Mouse (Mus musculus) testis, postnatal 10 days (tissue): ENCODE data around the gene Abhd12.
"Not testable (repeated sequence)": the region's sequence is repeated elsewhere in the genome, so short reads cannot be mapped to it uniquely, and the experiment has no call there.

Experiments used
- DNase-seq: peaks from one replicate; pipeline ENCODE4 v3.0.0; 2021; ENCODE audit warnings: low spot score

Gene Abhd12

DNA sequence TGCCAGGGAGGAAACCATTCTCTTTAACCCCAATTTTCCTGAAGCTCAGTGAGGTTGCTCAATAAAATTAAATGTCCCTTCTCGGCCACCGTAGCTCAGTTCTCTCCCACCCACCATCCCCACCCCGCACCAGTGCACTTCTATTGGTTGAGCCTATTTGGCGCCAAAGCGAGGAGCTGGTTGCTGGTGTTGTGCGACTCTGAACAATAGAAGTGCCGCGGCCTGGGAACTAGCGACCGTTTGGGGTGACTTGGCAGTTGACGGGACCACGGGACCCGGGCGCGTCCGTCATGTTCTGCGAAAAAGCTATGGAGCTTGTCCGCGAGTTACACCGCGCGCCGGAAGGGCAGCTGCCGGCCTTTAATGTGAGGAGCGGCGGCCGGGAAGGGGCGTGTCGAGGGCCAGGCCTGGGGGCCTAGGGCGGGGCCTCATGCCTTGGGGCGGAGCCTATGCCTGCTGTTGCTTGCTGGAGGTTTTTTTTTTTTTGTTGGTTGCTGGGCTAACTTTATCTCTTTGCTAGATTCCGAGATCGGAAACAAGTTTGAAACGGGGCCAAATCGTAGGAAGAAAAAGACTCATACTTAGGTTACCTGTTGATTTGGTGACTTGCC lies 5.0 kb upstream of the Abhd12 start:
- peak; percentile 98 for DNase-seq

DNA sequence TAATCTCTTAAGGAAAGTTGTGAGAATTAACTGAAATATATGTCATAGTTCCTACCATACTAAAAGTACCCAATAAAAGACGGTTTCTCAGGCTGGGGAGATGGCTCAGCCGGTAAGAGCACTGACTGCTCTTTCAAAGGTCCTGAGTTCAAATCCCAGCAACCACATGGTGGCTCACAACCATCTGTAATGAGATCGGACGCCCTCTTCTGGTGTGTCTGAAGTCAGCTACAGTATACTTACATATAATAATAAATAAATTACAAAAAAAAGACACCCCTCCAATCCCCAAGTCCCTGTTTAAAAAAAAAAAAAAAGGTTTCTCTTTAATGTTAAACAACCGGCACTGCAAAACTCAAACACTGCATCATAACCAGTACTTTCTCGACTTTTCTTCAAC lies 4.3 kb upstream of the Abhd12 start:
- not testable (repeated sequence) for DNase-seq

DNA sequence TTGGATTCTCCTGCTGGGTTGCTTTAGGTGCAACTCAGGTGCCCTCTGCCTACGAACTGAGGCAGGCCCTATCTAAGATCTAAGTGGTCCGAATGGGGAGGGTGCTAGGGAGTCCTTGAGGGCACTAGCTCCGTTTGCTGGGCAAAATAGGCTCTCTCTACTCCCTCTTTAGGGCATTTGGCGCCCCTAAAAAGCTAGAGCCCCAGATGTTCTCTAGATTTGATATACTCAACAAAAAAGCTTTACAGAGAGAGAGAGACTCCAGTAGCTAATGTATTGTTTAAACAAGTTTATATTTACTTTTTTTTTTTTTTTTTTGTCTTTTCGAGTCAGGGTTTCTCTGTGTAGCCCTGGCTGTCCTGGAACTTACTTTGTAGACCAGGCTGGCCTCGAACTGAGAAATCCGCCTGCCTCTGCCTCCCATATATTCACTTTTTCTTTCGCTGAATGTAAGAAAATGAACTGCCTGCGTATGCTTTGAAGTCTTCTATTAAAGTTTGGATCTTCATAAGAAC lies 452 bp upstream of the Abhd12 start, which contains the start of gene Gins1:
Gins1 (plus strand) TSS at position 465 of the 515 bp plus-strand sequence.
- DNase-seq: no peak

DNA sequence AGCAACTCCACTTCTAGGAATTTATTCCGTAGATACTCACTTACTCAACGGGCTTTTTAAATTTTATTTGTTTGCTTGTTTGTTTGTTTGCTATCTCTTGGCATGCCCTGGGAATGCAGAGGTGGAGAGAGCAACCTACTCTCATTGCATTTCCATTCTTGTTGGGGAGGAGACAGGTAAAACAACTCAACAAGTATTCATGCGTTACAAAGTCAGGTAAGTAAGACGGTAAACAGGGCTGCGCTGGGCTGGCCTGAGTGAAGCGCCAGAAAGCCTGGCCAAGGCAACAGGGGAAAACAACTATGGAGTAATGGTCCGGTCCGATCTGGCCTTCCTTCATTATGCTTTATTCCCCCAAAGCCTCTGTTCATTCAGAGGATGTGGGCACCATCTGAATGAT lies 2.2 kb downstream of the Abhd12 start:
- DNase-seq: no peak

DNA sequence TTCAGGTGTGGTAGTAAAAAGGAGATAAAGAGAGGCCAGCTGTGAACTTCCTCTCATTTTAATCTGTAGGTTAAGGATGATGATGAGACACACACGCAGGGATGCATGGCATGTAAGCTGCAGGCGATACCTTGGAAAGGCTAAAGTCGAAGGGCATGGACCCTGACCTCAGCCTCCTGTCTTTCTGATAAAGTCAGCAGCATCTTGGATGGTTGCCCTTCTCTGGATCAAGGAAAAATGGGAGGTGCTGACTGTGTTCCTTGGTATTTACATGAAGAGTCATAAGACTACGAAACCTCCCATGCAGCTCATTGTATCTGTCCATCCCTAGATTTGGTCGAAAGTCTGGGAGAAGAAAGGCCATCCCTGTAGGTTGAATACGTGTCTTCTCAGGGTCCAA lies 4.2 kb downstream of the Abhd12 start:
- no peak for DNase-seq

DNA sequence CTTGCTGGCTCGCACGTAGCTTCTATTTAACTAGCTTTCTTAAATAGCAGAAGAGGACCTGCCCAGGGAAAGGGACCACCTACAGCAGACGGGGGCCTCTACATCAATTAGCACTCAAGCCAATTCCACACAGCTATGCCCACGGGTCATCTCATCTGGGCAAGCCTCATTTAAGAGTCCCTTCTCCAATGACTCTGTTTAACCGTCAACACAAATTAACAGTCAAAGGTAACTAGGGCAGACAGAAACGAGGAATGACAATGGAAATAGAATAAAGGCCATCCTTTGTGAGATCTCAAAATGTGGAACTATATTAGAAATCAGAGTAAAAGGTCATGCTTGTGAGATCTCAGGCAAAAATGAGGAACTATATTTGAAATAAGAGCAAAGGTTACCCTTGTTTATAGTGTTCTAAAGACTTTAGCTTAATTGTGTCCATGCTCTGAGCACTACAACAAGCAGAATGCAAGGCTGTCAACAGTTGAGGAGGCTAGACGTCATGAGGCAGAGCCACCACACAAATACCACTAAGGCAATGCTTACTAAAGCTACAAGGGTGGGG lies 8.8 kb downstream of the Abhd12 start:
- DNase-seq: no peak

DNA sequence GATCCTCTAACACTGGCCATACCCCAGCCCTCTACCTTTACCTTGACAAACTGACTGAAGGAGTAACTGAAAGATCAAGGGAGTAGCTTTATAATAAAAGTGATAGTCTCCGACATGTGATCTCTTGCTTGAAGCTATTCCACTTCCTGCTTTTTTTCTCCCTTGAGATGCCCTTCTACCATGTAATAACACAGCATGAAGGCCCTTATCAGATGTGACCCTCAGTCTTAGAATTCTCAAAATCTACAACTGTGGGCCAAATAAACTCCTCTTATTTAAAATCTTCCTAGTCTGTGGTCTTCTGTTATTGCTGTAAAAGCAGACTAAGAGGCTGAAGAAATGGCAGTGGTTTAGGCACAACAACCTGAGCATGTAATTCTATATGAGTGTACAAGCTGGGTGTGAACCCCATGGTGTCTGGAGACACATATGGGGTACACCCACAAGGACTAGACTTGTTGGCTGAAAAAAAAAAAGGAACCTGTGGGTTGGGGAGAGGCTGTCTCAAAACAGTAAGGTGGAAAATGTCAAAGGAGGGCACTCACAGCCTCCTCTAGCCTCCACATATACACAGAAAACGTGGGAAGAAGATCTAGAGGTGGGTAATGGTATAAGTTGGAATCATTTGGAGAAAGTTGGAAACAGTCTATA lies 9.8 kb downstream of the Abhd12 start:
- no peak for DNase-seq

DNA sequence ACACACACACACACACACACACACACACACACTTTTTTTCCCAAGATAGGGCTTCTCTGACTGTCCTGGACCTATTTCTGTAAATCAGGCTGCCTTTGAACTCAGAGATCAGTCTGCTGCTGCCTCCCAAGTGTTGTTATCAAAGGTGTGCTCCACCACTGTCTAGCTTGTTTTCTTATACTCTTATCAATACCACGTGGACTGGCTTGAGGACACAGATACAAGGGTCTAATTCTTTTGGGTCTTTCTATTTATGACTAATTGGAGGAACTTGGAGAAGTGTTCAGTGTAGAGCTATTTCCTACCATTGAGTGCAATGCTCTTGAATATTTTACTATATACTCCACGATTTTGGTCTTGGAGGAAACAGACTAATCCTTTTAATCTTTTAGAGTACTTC lies 17.2 kb downstream of the Abhd12 start:
- DNase-seq: no peak

DNA sequence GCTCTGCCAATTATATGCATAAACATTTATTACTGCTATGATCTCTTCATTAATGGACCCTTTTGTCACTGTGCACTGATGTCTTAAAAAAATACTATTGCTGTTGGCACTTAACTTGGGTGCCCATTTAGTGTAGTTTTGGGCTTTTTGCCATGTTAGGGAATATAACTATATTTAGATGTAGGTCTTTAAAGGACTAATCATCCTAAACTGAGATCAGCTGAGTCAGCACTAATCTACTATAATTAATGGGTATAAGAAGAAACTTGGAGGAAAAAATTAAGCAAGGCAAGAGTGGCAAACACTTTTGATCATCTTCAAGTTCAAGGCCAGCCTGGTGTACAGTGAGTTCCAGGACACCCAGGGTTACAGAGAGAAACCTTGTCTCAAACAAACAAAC lies 18.2 kb downstream of the Abhd12 start:
- DNase-seq: no peak

DNA sequence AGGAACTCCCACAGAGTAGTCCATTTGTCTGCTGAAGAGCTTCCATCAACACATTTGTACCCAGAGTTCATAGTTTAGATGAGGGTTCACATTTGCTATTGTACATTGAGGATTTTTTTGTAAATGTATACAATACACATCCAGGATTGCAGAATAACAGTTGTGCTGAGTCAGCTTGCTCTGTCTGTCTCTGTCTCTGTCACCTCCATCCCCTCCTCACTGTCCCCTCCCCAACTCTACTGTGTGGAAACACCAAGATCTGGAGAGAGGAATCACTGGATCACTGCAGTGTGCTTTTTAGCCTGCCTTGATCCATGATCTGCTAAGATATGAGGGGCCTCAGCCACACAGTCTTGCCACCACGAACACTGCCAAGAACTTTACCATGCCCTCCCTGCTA lies 18.7 kb downstream of the Abhd12 start:
- DNase-seq: no peak

DNA sequence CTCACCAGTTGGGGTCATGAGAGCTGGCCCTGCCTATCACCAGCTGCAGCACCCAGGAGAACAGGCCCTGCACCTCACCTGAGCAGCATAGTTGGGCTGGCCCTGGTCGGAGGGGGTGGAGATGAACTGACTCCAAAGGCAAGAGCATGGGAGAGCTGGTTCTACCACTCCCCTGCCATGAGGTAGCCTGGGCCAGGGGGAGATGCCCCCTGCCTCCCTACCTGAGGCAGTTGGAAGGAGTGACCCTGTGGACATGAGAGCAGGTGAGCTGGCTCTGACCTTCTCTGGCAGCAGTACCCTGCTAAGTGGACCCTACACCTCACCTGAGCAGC lies 19.8 kb downstream of the Abhd12 start:
- no peak for DNase-seq

DNA sequence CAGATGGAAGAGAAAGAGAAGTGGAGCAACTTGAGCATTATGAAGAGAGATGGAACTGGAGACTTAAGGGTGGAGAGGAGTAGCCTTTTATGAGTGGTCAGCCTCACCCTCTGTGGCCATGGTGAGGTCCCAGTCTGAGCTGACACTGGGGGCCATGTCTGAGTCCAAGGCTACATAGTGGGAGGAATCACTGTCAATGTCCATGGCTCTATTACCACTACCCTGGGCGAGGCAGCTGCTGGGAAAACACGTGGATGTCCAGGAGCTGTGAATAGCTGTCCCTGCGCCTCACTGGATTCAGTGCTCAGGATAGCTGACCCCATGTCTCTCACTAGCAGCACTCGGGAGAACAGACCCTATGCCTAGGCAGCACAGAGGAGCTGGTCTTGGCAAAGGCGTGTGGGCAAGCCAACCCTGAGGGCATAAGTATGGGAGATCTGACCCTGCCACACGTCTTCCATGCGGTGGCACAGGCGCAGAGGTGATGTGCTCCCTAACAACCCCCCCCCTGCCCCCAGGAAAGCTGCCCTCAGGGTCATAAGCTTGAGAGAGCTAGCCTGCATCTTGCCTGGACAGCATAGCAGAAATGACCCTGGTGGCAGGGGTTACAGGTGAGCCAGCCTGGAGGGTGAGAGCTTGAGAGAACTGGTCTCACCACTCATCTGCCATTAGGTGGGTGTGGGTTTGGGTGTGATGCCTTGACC lies 20.3 kb downstream of the Abhd12 start:
- DNase-seq: no peak

DNA sequence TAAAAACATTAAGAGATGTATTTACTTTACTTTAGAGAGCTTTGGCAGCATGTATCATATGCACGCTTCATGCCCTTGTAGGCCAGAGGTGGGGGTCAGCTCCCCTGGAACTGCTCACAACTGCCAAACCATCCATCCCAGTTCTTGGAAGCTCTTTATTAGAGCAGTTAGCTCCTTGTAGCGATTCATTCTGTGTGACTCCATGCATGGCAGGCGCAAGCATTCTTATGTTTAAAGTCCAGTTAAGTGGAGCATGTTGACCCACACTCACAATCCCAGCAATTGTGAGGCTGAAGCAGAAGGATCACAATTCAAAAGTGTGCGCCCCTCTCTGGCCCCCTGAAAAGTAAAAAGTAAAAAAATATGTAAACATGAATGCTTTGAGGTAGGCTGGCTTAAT lies 27.0 kb downstream of the Abhd12 start:
- no peak for DNase-seq

DNA sequence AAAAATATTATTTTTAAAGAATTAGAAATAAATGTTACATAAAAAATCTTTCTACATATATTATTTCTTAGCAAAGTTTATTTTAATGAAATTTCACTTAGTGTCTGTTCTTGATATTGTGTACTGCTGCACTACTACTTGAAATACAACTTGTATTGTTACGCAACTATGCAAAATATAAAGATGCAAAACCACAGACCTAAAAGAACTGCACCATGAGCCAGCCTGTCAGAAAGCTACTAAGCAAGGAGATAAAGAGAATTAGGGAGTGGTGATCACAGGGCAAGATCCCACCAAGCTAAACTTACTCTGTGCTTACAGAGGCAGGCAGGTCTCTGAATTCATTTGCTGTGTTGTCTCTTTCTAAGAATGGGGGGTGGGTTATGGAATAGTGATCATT lies 29.3 kb downstream of the Abhd12 start:
- DNase-seq: no peak

DNA sequence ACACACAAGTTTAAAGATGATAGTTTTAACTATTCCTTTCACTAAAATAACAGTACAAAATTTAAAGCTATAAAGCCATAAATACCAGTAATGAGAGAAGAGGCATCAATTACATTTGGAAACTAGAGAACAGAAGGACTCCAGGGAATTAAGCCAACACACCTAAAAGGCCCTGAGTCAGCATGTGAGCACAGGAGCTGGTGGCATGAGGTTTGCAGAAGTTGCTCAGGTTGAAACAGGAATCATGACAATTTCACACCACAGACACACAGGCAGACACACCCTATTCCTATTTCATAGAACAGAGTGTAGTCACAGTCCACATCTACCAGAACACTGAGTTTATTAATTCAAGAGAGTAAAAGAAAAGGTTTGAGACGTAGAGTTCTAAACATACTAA lies 30.0 kb downstream of the Abhd12 start:
- DNase-seq: no peak

DNA sequence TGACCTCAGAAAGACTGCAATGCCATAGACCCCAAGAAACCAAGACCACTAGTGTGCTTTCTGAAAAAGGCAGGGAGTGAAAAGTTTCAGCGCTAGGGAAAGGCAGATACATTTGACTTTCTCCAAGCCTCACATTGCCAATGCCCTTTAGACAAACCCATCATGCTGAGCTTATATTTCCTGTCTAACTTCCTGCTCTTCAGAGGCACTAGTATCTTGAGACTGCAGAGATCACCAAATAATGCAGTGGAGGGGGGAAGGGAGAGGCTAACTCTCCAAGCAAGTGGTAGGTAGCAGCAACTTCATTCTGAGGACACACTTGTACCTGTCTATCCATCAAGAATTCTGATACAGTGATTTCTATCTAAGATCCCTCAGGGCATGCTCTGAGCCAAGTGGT lies 35.1 kb downstream of the Abhd12 start:
- DNase-seq: no peak

DNA sequence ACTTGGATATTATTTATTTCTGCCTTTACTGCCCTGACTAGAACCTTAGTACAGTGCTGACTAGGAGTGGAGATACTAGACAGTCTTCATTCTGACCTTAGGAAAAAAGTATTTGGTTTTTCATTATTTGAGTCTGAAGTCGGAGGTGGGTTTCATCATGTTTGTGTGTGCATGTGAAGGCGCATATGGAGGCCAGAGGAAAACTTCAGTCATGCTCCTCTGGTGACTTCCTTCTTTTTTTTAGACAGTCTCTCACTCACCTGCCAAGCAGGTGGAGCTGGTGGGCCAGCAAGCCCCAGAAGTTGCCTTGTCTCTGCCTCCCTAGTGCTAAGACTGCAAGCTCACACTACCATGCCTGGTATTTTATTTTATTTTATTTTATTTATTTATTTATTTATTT lies 37.5 kb downstream of the Abhd12 start:
- DNase-seq: no peak

DNA sequence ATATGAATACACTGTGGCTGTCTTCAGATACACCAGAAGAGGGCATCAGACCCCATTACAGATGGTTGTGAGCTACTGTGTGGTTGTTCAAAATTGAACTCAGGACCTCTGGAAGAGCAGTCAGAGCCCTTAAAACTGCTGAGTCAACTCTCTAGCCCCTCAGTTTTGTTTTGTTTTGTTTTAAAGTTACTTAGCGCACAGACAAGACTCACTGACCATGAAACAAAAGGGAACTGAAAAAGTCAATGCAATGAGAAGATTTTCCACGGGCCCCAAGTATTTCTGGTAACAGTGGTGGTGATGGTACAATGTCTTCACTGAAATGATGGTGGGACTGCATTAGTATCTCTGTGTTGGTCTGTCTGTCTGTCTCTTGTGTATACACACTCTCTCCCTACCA lies 43.4 kb downstream of the Abhd12 start:
- peak; percentile 20 for DNase-seq

DNA sequence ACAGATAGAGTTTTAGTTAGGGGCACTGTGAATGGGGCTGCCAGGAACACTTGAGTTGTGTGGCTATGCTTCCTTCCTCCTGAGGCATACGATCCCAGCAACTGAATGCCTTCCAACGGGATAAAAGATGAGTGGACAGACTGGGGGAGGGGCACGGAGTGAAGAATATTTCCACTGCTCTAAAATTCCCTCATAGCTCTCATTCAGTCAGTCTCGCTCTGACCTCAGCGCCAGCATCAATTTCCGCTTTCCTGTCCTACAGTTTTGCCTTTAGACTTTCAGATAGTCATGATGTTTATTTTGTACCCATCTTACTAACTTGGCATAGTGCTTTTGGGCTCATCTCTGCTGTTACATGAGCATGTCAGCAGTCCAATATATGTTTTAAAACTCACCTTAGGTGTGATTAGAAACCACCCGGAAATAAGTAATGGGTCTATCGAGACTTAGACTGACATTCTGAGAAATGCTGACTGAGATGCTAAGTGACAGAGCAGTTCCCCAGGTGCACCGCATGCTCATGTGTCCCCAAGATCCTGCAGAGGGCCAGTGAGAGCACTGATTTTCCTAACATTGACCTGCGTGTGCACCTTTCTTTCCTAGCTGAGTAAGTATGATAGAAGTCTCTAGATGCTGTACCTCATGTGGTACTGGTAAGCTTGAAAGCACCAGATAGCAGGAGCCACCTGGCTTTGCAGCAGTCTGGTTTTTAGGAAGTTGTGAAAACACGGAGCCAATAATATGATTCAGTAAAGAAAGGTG lies 44.7 kb downstream of the Abhd12 start:
- peak; percentile 33 for DNase-seq

DNA sequence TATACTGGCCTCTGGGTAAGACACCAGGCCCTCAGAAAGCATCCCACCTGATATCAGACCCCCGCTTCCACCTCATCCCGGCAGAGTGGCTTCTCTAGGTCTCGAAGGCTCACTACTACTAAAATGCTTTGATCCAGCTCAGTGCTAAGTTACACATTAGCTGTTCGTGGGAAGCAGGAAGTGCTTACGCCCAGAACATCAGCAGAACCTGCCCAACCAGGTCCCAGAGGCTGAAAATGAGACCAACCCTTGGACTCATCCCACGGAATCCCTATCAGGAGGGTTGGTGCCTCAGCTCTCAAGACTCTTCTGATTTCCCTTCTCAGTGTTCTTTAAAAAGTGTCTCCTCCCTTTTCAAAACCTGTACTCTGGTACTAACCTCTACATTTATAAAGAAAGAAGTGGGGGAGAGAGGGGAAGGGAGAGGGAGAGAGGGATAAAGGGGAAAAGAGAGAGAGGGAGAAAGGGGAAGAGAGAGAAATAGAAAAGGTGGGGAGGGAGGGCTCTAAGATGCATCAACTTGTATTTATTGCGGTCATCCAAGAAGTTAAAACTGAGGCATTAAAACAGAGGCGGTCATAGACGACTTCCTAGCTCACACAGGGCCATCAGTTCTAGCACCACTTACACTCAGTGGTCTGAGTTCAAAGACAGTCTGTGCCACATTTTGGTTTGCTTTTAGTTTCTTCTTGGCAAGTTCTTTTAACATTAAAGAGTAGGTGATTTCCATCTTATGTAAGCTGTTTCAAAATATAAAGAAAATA lies 45.6 kb downstream of the Abhd12 start:
- peak; percentile 26 for DNase-seq

DNA sequence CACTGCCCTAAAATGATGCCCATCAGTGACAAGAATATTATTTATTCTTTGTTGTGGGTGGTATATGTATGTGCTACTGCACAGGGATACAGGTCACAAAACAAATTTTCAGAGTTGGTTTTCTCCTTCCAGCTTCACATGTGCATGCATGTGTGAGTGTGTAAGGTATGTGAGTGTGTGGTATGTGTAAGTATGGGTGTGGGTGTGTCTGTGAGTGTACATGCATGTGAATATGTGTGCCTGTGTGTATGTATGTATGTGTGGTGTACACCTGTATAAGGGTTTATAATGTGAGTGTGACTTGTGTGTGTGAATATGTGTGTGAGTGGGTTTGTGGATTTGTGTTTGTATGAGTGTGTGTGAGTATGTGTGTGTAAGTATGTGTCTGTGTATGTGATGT lies 49.4 kb downstream of the Abhd12 start:
- DNase-seq: peak; percentile 7

DNA sequence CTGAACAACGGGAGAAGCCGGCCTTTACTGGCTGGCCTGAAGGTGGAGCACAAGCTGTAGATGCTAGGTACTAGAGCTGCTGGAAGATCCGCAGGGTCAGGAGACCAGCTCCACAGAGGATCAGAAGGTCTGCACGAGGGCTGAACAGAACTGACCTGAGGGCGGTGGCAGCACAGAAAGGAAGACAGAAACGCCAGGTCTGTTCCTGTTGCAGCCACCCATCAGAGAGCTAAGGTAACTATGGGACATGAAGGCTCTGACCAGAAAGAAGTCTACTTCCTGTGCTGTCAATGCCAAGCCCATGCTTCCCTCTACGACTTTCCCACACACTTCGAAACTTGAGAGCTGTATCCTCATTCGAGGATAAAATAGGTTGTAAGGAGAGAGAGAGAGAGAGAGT lies 53.3 kb downstream of the Abhd12 start:
- DNase-seq: peak; percentile 41
